Mouse (Mus musculus): ENCODE results near the gene BC025920.

DNA sequence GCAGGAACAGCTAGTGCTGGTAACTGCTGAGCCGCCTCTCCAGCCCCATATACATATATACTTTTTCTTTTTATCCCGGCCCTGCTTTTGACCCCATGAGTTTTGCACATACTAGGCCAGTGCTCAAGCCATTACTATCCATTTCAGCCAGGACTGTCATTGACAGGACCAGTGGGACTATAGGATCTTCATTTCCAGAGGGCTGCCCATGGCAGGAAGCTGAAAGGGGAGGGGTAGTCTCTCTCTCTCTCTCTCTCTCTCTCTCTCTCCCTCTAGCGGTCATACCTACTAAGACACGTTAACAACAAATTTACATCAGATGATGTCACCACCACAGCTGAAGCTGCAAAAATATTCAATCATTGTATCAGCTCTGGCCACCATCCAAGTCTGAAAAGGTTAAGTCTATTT lies 3.3 kb upstream of the BC025920 start:
- TF ChIP-seq CTCF (conservative IDR thresholded peaks at IDR 0.05; ENCODE audit: low read length) (peak; percentile 56), NANOG (IDR thresholded peaks at IDR 0.05; ENCODE audit: borderline replicate concordance, low read length) (no peak)
